Mouse (Mus musculus) intestine, embryonic 16.5 days (tissue): ENCODE measurements around the gene Bcdin3d. TPM values are rescaled to one million over a fixed set of nuclear protein-coding genes. Genes with fewer than 3 reads are reported as not detected.

Experiments used
- ATAC-seq: fragments of 200-750 bp; cut with Nextera tagmentation; 2 replicates; pipeline ENCODE4 v1.8.0; 2017; ENCODE audit warnings: moderate TSS enrichment, moderate library complexity
- H3K27ac ChIP-seq: fragments of 300-500 bp; sonication (generic); 2 replicates; pipeline ENCODE4 v1.5.1; 2014; ENCODE audit warnings: mild to moderate bottlenecking, low read length
- H3K27me3 ChIP-seq: fragments of 300-500 bp; sonication (generic); replicated peaks from 2 replicates; pipeline ENCODE4 v1.6.1; 2014; ENCODE audit warnings: low read length, control low read depth, mixed read lengths; ENCODE audit not compliant: control insufficient read depth, insufficient read depth
- H3K36me3 ChIP-seq: fragments of 300-500 bp; sonication (generic); 2 replicates; pipeline ENCODE4 v1.6.1; 2014; ENCODE audit warnings: low read length, control low read depth; ENCODE audit not compliant: control insufficient read depth, insufficient read depth
- H3K4me1 ChIP-seq: fragments of 300-500 bp; sonication (generic); 2 replicates; pipeline ENCODE4 v1.6.1; 2014; ENCODE audit warnings: low read length, control low read depth, mixed read lengths; ENCODE audit not compliant: control insufficient read depth, insufficient read depth
- H3K4me2 ChIP-seq: fragments of 300-500 bp; sonication (generic); 2 replicates; pipeline ENCODE4 v1.6.1; 2014; ENCODE audit warnings: low read depth, low read length, control low read depth
- H3K4me3 ChIP-seq: fragments of 300-500 bp; sonication (generic); 2 replicates; pipeline ENCODE4 v1.5.1; 2014; ENCODE audit warnings: mild to moderate bottlenecking, low read length
- H3K9ac ChIP-seq: fragments of 300-500 bp; sonication (generic); 2 replicates; pipeline ENCODE4 v1.6.1; 2014; ENCODE audit warnings: low read depth, low read length
- H3K9me3 ChIP-seq: fragments of 300-500 bp; sonication (generic); 2 replicates; pipeline ENCODE4 v1.6.1; 2016; ENCODE audit warnings: low read length, control low read depth; ENCODE audit not compliant: control insufficient read depth
- WGBS: fragments of 180-500 bp; shearing (Covaris S2); extraction: QIAGEN DNeasy Blood & Tissue Kit; methylation state at CpG from one replicate; pipeline ENCODE4 v1.1.7; 2014; 5-methylcytosine and 5-hydroxymethylcytosine counted together
- polyA plus RNA-seq: library from polyadenylated mRNA; unstranded; fragments of >200 nt; fragmentation: Nextera tagmentation; extraction: Ambion mirVana; gene quantifications from 2 replicates; pipeline ENCODE4 v1.2.1, GENCODE M21; 2015

Gene Bcdin3d
- 14.3 and 16.2 TPM in 2 replicates for polyA plus RNA-seq

GRCm38 (mm10) chr15:99474576-99474926 lies at the start of gene Bcdin3d:
Gene Bcdin3d (minus strand): TSS chr15:99474730.
- Histone ChIP-seq H3K4me3 (peak within 1 kb of the TSS; percentile 93), H3K36me3 (no peaks in the 10 kb centered on the region), H3K9ac (peak within 1 kb of the TSS; percentile 92), H3K4me1 (peaks cover 12% of the 10 kb centered on the region), H3K27me3 (no peaks in the 10 kb centered on the region), H3K27ac (peak within 1 kb of the TSS; percentile 95), H3K9me3 (no peaks in the 10 kb centered on the region), H3K4me2 (peak within 1 kb of the TSS; percentile 79)
- under 1% methylated on average over 26 of the region's 26 CpGs for WGBS
- ATAC-seq = peak; percentile 89

GRCm38 (mm10) chr15:99520306-99520705 lies 45.8 kb upstream of the Bcdin3d start:
- Histone ChIP-seq H3K4me1 (no peaks in the 10 kb centered on the region), H3K27me3 (no peaks in the 10 kb centered on the region; the same call in 1 of the 2 replicates), H3K4me3 (no peak overlapping the region), H3K36me3 (no peaks in the 10 kb centered on the region), H3K4me2 (no peak overlapping the region), H3K27ac (no peak overlapping the region), H3K9ac (no peak overlapping the region), H3K9me3 (no peaks in the 10 kb centered on the region)
- WGBS = 67% methylated on average over 7 of the region's 7 CpGs
- no peak for ATAC-seq

GRCm38 (mm10) chr15:99519626-99520025 lies 45.1 kb upstream of the Bcdin3d start:
- no peak overlapping the region for H3K4me3 ChIP-seq
- H3K36me3 ChIP-seq = no peaks in the 10 kb centered on the region
- H3K4me1 ChIP-seq = no peaks in the 10 kb centered on the region
- WGBS = 89% methylated on average over 9 of the region's 9 CpGs
- no peaks in the 10 kb centered on the region; the same call in 1 of the 2 replicates for H3K27me3 ChIP-seq
- no peaks in the 10 kb centered on the region for H3K9me3 ChIP-seq
- H3K4me2 ChIP-seq = no peak overlapping the region
- no peak overlapping the region for H3K27ac ChIP-seq
- ATAC-seq = no peak
- H3K9ac ChIP-seq = no peak overlapping the region

- 72% methylated on average over 7 of the region's 7 CpGs for WGBS
- H3K9me3 ChIP-seq = no peaks in the 10 kb centered on the region
- ATAC-seq = no peak
- H3K9ac ChIP-seq = no peak overlapping the region
- H3K36me3 ChIP-seq = no peaks in the 10 kb centered on the region
- no peaks in the 10 kb centered on the region for H3K4me1 ChIP-seq
- H3K4me2 ChIP-seq = no peak overlapping the region
- no peak overlapping the region for H3K4me3 ChIP-seq
- no peak overlapping the region for H3K27ac ChIP-seq
- no peaks in the 10 kb centered on the region; the same call in 1 of the 2 replicates for H3K27me3 ChIP-seq
Observed at GRCm38 (mm10) chr15:99517715-99518114, 43.2 kb upstream of the Bcdin3d start.

- WGBS = 49% methylated on average over 8 of the region's 8 CpGs
- Histone ChIP-seq H3K4me2 (no peak overlapping the region), H3K27ac (no peak overlapping the region), H3K4me1 (no peaks in the 10 kb centered on the region), H3K27me3 (no peaks in the 10 kb centered on the region), H3K36me3 (no peaks in the 10 kb centered on the region), H3K4me3 (no peak overlapping the region), H3K9me3 (no peaks in the 10 kb centered on the region), H3K9ac (no peak overlapping the region)
- ATAC-seq = no peak
Observed at GRCm38 (mm10) chr15:99516715-99517114, 42.2 kb upstream of the Bcdin3d start.

- 83% methylated on average over 15 of the region's 15 CpGs for WGBS
- no peak overlapping the region for H3K27ac ChIP-seq
- H3K27me3 ChIP-seq = no peaks in the 10 kb centered on the region
- H3K9ac ChIP-seq = no peak overlapping the region
- no peaks in the 10 kb centered on the region for H3K4me1 ChIP-seq
- no peak overlapping the region for H3K4me2 ChIP-seq
- H3K4me3 ChIP-seq = no peak overlapping the region
- H3K9me3 ChIP-seq = no peaks in the 10 kb centered on the region
- ATAC-seq = no peak
- no peaks in the 10 kb centered on the region for H3K36me3 ChIP-seq
Observed at GRCm38 (mm10) chr15:99511797-99512525, 37.4 kb upstream of the Bcdin3d start.

GRCm38 (mm10) chr15:99510621-99511020 lies 36.1 kb upstream of the Bcdin3d start:
- no peaks in the 10 kb centered on the region for H3K36me3 ChIP-seq
- no peak for ATAC-seq
- no peak overlapping the region for H3K9ac ChIP-seq
- no peak overlapping the region for H3K4me3 ChIP-seq
- no peak overlapping the region for H3K4me2 ChIP-seq
- no peaks in the 10 kb centered on the region for H3K9me3 ChIP-seq
- H3K4me1 ChIP-seq = no peaks in the 10 kb centered on the region
- no peaks in the 10 kb centered on the region for H3K27me3 ChIP-seq
- 65% methylated on average over 3 of the region's 3 CpGs for WGBS
- no peak overlapping the region for H3K27ac ChIP-seq

- H3K4me2 ChIP-seq = no peak overlapping the region
- H3K9ac ChIP-seq = no peak overlapping the region
- H3K9me3 ChIP-seq = no peaks in the 10 kb centered on the region
- H3K27ac ChIP-seq = no peak overlapping the region
- no peaks in the 10 kb centered on the region for H3K36me3 ChIP-seq
- H3K27me3 ChIP-seq = no peaks in the 10 kb centered on the region
- 52% methylated on average over 7 of the region's 7 CpGs for WGBS
- ATAC-seq = no peak
- 0 out of 2 replicates have a peak, but pooled peaks cover 4% of the 10 kb centered on the region for H3K4me1 ChIP-seq
- H3K4me3 ChIP-seq = no peak overlapping the region
Observed at GRCm38 (mm10) chr15:99509840-99510239, 35.3 kb upstream of the Bcdin3d start.

- Histone ChIP-seq H3K27me3 (no peaks in the 10 kb centered on the region), H3K4me1 (peaks cover 16% of the 10 kb centered on the region), H3K9ac (no peak overlapping the region), H3K36me3 (no peaks in the 10 kb centered on the region), H3K4me3 (no peak overlapping the region), H3K4me2 (no peak overlapping the region), H3K9me3 (no peaks in the 10 kb centered on the region), H3K27ac (no peak overlapping the region)
- WGBS = 69% methylated on average over 15 of the region's 15 CpGs
- ATAC-seq = no peak
Observed at GRCm38 (mm10) chr15:99505324-99506095, 31.0 kb upstream of the Bcdin3d start.
